Mouse (Mus musculus): ENCODE measurements around the gene Apol6. TPM values are rescaled to one million over a fixed set of nuclear protein-coding genes. Genes with fewer than 3 reads are reported as not detected.
A peak's percentile ranks its signal among the peaks of the same experiment; 100 is the strongest.

Gene Apol6
- total RNA-seq, 2 experiments from 2014 or later, result not detected

GRCm38 (mm10) chr15:77068439-77068861 is 23.9 kb downstream of the Apol6 start:
- DNase-seq (ENCODE audit: low spot score in 2 of 2), result peak in 1 of 2 experiments; percentile 79

DNA sequence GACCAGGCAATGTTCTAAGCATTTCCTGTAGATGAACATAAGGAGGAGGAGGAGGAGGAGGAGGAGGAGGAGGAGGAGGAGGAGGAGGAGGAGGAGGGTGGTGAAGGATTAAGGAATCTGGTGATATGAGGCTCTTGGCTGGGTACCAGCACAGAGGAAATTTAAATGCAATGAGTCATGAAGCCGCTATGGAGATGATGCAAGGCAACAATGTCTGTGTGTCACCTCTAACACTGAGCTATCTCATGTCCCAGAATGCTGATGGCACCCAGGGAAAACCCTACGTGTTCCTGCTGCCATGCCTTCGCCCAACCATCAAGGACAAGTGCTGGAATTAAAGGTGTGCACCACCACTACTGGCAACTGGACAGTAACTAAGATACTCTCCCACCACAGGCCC is 24.5 kb downstream of the Apol6 start:
- peak in 1 of 2 experiments; percentile 75 for DNase-seq (ENCODE audit: low spot score in 2 of 2)

- no peak for DNase-seq (ENCODE audit: low spot score in 2 of 2)
These were observed 26.3 kb downstream of the Apol6 start for GRCm38 (mm10) chr15:77070745-77071268.

DNA sequence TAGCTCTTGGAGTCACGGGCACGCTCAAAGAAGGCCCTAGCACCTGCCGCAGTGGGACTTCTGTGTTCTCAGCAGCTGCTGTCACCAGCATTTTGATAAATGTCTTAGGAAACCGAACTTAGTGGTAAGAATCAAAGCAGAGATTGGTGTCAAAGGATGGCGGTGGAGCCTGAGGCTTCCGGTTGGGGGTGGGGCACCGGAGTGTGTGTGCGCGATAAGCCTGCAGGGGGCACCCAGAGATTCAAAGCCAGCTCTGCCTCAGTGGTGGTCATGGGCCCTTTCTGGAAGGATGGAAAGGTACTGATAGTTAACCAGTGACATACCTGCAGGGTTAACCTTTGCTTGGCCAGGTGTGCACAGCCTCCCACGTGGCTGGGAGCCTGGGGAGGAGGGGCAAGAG is 27.0 kb downstream of the Apol6 start:
- DNase-seq (ENCODE audit: low spot score in 2 of 2), result no peak

DNA sequence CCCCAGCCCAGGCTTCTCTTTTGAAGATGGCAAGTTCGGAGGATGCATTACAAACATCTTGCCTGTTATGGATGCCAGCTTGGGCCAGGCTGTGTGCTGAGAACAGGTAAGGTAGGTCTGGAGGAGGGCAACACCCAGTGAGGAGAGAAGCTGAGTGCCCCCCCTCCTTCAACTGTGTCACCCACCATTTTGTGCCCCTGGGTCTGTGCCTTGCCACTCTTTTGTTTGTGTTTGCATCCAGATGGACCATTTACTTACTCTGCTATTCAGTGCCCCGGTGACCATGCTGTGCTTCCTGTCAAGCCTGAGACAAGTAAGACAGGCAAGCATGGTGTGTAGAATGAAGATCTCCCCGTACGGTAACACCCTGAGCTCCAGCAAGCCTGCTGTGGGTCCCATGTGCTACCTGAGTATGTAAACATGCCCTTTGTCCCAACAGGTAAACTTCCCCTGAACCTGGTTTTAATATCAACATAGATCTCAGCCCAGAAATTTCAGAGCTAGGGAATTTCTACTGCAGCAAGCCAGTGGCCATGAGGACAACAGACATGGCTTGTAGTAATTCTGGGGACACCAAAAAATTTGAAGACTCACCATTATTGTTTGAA is 28.1 kb downstream of the Apol6 start:
- DNase-seq (ENCODE audit: low spot score in 2 of 2), result no peak

DNA sequence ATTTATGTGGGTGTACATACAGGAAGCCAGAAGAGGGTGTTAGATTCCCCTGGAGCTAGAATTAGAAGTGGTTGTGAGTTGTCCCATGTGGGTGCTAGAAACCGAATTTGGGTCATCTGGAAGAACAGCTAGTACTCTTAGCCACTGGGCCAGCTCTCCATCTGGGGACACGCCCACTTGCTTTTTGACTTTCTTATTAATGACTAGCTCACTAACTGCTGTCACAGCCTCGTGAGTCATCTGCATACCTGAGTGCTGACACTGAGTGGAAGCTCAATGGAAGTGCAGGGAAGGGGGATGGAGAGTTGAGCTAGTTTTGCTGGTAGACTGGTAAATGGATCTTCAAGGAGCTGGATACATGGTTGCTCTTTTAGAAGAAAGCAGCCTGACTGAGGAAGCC is 32.0 kb downstream of the Apol6 start:
- DNase-seq (ENCODE audit: low spot score in 2 of 2), result no peak

DNA sequence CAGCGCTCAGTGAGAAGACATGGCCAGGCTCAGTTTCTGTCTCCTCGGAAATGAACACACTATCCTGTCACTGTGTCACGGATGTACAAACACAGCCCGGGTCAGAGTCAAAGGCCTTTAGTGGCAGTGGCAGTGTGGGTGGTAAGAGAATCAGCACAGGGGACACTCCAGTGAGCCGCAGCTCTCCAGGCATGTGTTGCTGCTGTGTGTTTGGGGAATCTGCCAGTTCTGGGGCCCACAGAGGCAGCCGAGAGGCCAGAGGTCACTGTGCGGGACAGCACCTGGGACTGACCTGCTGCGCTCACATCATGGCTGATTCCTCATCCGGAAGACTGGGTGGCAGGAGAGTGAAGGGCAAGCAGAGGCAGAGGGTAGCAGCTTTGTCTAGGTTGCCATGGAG is 33.4 kb downstream of the Apol6 start:
- DNase-seq (ENCODE audit: low spot score in 2 of 2), result no peak

- no peak for DNase-seq (ENCODE audit: low spot score in 2 of 2)
These were observed 34.3 kb downstream of the Apol6 start for GRCm38 (mm10) chr15:77078786-77079185.

DNA sequence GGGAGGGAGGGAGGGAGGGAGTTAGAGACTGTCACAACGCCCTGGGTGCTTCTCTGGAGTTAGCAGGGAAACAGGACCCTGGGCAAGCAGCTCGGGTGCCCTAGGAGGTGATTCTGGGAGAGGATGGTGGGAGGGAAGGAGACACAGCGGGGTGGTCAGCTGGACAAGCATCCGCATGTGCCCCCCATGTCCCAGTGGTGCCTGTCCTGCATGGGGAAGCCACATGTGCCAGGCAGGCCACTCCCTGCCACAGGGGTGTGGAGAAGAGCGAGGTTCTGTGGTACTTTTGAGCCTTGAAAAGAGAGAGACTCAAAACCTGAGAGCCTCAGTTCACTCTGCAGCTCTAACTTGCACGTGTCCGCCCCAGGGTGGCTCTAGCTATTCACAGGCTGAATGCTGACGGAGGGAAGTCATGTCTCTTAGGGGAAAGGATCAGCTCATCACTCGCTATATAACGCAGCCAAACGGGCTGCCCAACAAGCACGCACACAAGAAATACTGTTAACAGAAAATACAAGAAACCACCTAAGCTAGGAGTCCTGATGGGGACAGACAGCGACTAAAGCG is 34.8 kb downstream of the Apol6 start:
- no peak for DNase-seq (ENCODE audit: low spot score in 2 of 2)

GRCm38 (mm10) chr15:77079890-77080361 is 35.4 kb downstream of the Apol6 start:
- DNase-seq (ENCODE audit: low spot score in 2 of 2), result no peak

DNA sequence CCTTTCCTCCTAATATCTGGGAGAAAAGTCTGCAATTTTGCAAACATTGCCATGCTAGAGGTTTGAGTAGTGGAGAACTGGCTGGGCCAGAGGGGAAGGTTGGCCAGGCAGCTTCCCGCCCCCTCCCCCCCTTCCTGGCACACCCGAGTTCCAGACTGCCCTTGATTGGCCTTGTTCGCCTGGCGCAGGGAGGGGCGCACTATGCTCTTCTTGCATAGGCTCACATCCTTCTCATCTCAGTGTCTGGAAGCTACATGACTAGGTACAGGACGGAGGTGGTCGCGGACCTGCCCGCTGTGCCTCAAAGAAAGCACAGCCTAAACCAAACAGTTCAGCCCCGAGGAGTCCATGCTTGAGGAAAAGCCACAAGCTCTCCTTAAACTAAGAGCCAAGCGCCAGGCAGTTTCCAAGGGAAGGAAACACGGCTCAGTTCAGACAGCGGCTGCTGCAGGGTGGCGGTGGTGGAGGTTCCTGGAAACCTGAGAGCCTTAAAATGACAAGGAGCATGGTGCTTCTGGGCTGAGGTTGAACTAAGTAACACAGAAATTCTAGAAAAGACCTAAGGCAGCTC is 36.2 kb downstream of the Apol6 start:
- no peak for DNase-seq (ENCODE audit: low spot score in 2 of 2)

- no peak for DNase-seq (ENCODE audit: low spot score in 2 of 2)
These were observed 36.9 kb downstream of the Apol6 start for GRCm38 (mm10) chr15:77081454-77081853.

DNA sequence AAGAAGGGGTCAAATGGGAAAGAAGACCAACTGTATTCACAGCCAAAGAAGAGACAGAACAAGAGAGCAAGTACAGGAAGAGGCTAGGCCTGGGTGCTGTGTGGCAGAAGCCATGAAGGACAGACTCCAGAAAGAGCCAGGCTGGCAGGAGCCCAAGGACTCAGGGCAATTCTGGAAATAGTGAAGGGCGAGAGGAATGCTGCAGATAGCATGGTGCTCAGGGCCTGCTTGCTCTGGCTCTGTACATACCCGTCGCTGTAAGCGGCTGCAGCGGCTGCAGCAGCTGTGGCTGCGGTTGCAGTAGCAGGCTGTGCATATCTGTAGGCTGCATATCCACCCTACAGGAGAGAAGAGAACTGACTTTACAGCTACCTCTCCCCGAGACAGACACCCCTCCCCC is 41.3 kb downstream of the Apol6 start:
- DNase-seq (ENCODE audit: low spot score in 2 of 2), result no peak

DNA sequence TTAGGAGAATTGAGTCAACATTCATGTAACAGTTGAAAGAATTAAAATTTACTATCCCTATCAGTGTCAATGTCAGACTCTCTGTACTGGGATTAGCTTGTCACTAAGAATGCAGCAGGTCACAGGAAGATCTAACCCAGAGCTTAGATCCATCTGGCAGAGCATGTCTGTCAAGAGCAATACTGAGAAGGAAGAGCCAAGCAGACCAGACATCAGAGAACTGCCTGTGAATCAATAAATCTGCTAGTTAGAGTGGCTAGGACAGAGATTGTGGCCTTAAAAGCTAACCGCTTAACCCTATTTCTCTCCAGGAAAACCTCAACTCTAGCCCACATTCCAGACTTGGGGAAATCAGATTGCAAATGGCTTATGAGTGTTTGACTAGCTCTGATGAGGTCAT is 42.0 kb downstream of the Apol6 start:
- DNase-seq (ENCODE audit: low spot score in 2 of 2), result no peak

GRCm38 (mm10) chr15:77089249-77089648 is 44.7 kb downstream of the Apol6 start:
- no peak for DNase-seq (ENCODE audit: low spot score in 2 of 2)

GRCm38 (mm10) chr15:77090531-77090930 is 46.0 kb downstream of the Apol6 start:
- DNase-seq (ENCODE audit: low spot score in 2 of 2), result no peak

- no peak for DNase-seq (ENCODE audit: low spot score in 2 of 2)
These were observed 46.9 kb downstream of the Apol6 start for GRCm38 (mm10) chr15:77091394-77091793.

GRCm38 (mm10) chr15:77094431-77094830 is 49.9 kb downstream of the Apol6 start:
- no peak for DNase-seq (ENCODE audit: low spot score in 2 of 2)

DNA sequence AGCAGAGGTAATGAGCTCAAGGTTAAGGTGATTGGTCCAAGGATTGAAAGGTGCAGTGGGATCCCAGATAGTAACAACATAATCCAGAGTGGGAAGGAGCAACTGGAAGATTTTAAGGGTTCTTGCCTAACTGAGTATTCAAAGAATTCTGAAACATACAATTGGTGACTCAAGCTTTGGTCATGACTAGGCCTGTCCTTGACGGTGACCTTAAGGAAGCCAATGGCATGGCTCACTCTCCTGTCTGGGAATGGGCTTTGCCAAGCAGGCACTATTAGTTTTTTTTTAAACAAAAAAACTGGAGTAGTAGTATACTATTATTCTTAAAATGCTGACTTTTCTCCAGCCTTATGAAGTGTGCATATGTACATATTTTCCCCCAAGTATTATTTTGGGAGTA is 50.7 kb downstream of the Apol6 start:
- DNase-seq (ENCODE audit: low spot score in 2 of 2), result no peak

DNA sequence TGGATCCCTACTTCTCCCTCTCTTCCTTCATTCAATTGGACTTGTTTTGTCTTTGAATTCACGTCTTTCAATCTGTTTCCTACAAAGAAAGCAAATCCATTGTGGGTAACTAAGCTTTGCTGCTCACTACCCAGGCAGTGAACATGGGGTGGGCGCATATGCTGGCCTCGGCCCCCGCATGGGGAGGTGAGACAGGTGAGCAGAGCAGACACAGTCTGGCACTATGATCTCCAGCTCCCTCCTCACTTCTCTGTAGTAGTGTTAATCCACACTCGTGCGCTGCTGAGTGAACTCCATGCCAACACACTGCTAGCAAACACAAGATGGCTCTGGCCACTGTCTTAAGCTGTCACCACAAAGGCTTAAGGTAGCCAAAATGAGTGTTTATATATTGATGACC is 52.8 kb downstream of the Apol6 start:
- DNase-seq (ENCODE audit: low spot score in 2 of 2), result no peak

- peak in 1 of 2 experiments; percentile 51 for DNase-seq (ENCODE audit: low spot score in 2 of 2)
These were observed 55.2 kb downstream of the Apol6 start for GRCm38 (mm10) chr15:77099756-77100155.

DNA sequence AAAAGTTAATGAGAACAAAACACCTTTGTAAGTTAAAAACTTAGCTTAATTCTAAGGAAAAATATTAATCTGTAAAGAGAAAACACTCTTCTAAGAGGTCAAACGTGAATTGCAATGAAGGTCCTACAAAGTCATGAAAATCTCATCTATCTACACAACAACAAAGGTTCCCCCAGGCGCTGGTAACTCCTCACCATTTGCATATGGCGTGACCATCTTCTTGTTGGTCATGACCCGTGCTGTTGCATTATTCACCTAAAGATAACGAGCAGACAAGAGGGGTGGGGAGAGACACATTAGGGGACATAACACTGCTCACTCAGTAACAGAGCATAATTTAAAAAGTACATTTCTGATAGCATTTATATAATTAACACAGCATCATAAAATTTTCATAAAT is 58.2 kb downstream of the Apol6 start:
- DNase-seq (ENCODE audit: low spot score in 2 of 2), result no peak
